ENCODE assay signal across 8 mouse cellular contexts in genomic region chr2:177821952-177822351, GRCm38 (mm10). TPM values are rescaled to one million over a fixed set of nuclear protein-coding genes. Genes with fewer than 3 reads are reported as not detected.
DNase-seq lines count a peak whose midpoint lies in the region; ATAC-seq and TF ChIP-seq lines count a peak whose summit lies in the region.
"Not testable (repeated sequence)": the region's sequence is repeated elsewhere in the genome, so short reads cannot be mapped to it uniquely, and the experiment has no call there.

No protein-coding gene starts in this region.

- H3K27me3 ChIP-seq in liver, postnatal 0 days (ENCODE audit: insufficient read depth, low read length): not testable (repeated sequence)

- WGBS in liver, postnatal 0 days (ENCODE audit: insufficient replicate concordance): 30% methylated on average over 1 of the region's 5 CpGs

- not testable (repeated sequence) for H3K9ac ChIP-seq in liver, postnatal 0 days (replicated peaks)

- H3K4me3 ChIP-seq in liver, postnatal 0 days (ENCODE audit: low read depth, low read length): not testable (repeated sequence)

- intact Hi-C loops in gastrocnemius, postnatal 14 days (cut with DNase I; ENCODE audit: low total_unique reads): not testable (repeated sequence)

- peak; percentile 53 to 88 for DNase-seq in adrenal gland, adult (ENCODE audit: inconsistent age in 2 of 2, low spot score in 1 of 2)
- peak; percentile 57 to 67 for DNase-seq in adrenal gland, postnatal 36 days
- DNase-seq in gastrocnemius, postnatal 14 days: peak; percentile 25
- peak; percentile 58 for DNase-seq in kidney, adult 18-20 months
- DNase-seq in kidney, postnatal 4 days: peak; percentile 39 to 55
- not testable (repeated sequence) for DNase-seq in liver, postnatal 0 days
- peak; percentile 60 for DNase-seq in lung, postnatal 36 days
- DNase-seq in thymus, postnatal 25 days: peak; percentile 21

- not testable (repeated sequence) for H3K36me3 ChIP-seq in liver, postnatal 0 days (replicated peaks; ENCODE audit: insufficient read depth, low read length)

- not testable (repeated sequence) for TF ChIP-seq EP300 in liver, postnatal 0 days (IDR thresholded peaks at IDR 0.05; ENCODE audit: low read depth)

- H3K4me2 ChIP-seq in liver, postnatal 0 days (ENCODE audit: low read depth, low read length): not testable (repeated sequence)

- peak; percentile 24 for TF ChIP-seq CTCF in liver, postnatal 0 days (IDR thresholded peaks at IDR 0.05; ENCODE audit: low read depth)

- not testable (repeated sequence) for H3K9me3 ChIP-seq in liver, postnatal 0 days (ENCODE audit: low read length)

- ATAC-seq in liver, postnatal 0 days: not testable (repeated sequence)

- not testable (repeated sequence) for H3K4me1 ChIP-seq in liver, postnatal 0 days (ENCODE audit: insufficient read depth)

- not testable (repeated sequence) for H3K27ac ChIP-seq in liver, postnatal 0 days (ENCODE audit: low read depth)

RNA-seq across cellular contexts. Expression of gene Gm14325, which starts 18.2 kb away (rescaled TPM):
- total RNA-seq in adrenal gland, postnatal 36 days (2021): 100 to 1,000 TPM in 1 of 2 experiments, 10 to 100 TPM in 1; 97.9 to 199 TPM
- 10 to 100 TPM; 56.0 to 70.4 TPM for total RNA-seq in gastrocnemius, postnatal 14 days (2021)
- 7.9 and 9.1 TPM in 2 replicates for polyA plus RNA-seq in liver, postnatal 0 days (2015; fragmentation: Nextera tagmentation; extraction: Ambion mirVana)
